Mouse (Mus musculus): ENCODE measurements around the gene Fzr1.

GRCm38 (mm10) chr10:81390678-81390965 is 12.3 kb upstream of the Fzr1 start:
- no peak for TF ChIP-seq ETS1 (conservative IDR thresholded peaks at IDR 0.05; ENCODE audit: low read depth, low read length)
- no peak for TF ChIP-seq POLR2A (IDR thresholded peaks at IDR 0.05; ENCODE audit: low read depth, low read length)
- no peak for TF ChIP-seq CTCF (conservative IDR thresholded peaks at IDR 0.05 in 1 of 2, IDR thresholded peaks at IDR 0.05 in 1 of 2; ENCODE audit: low read depth in 2 of 2, low read length in 2 of 2)
- TF ChIP-seq ZNF384 (IDR thresholded peaks at IDR 0.05; ENCODE audit: low read depth, low read length), result no peak
- no peak for TF ChIP-seq CHD2 (IDR thresholded peaks at IDR 0.05; ENCODE audit: low read length)
